Mouse (Mus musculus): ENCODE results near the gene Tmub2. TPM values are rescaled to one million over a fixed set of nuclear protein-coding genes. Genes with fewer than 3 reads are reported as not detected.

The Tmub2 gene
- polyA plus RNA-seq (2015; fragmentation: Nextera tagmentation; extraction: Ambion mirVana), result 58.3 and 59.5 TPM in 2 replicates

GRCm38 (mm10) chr11:102284501-102285094, at the start of gene Tmub2:
Gene Tmub2 (plus strand): TSS chr11:102284931.
- ATAC-seq (ENCODE audit: insufficient number of reproducible peaks, low FRiP score, low TSS enrichment, low read depth), result peak; percentile 90
- Histone ChIP-seq H3K27ac (replicated peaks) (peak within 1 kb of the TSS; percentile 91), H3K27me3 (no peaks in the 10 kb centered on the region), H3K9me3 (replicated peaks) (no peaks in the 10 kb centered on the region), H3K4me2 (replicated peaks) (peak within 1 kb of the TSS; percentile 76), H3K36me3 (peaks cover 21% of the 10 kb centered on the region), H3K4me1 (peaks cover 21% of the 10 kb centered on the region), H3K4me3 (replicated peaks) (peak within 1 kb of the TSS; percentile 83), H3K9ac (peak within 1 kb of the TSS; percentile 81)
- under 1% methylated on average over 32 of the region's 32 CpGs for WGBS

DNA sequence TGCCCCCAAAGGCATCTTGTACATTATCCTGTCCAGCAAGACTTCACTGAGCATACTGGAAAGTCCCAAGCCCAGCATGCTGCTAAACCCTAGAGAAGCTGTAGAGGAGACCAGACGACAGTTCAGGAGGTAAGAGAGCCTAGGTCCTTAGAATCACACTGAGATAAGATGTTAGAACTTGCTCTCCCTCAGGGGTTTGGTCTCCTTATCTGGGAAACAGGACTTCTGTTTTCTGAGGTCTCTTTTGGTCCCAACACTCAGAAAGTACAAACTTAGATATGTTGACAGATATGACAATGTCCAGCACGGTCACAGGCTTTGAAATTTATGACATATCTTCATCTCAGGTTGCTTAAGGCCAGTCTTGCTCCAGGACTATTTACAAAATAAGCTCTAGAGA, 48.7 kb upstream of the Tmub2 start:
- H3K4me2 ChIP-seq (replicated peaks), result no peak overlapping the region
- H3K4me1 ChIP-seq, result no peaks in the 10 kb centered on the region
- H3K36me3 ChIP-seq, result no peaks in the 10 kb centered on the region
- WGBS, result 57% methylated on average over 2 of the region's 2 CpGs
- H3K9me3 ChIP-seq (replicated peaks), result no peaks in the 10 kb centered on the region
- no peak overlapping the region for H3K9ac ChIP-seq
- no peak overlapping the region for H3K27ac ChIP-seq (replicated peaks)
- H3K27me3 ChIP-seq, result no peaks in the 10 kb centered on the region
- no peak overlapping the region for H3K4me3 ChIP-seq (replicated peaks)
- no peak for ATAC-seq (ENCODE audit: insufficient number of reproducible peaks, low FRiP score, low TSS enrichment, low read depth)

DNA sequence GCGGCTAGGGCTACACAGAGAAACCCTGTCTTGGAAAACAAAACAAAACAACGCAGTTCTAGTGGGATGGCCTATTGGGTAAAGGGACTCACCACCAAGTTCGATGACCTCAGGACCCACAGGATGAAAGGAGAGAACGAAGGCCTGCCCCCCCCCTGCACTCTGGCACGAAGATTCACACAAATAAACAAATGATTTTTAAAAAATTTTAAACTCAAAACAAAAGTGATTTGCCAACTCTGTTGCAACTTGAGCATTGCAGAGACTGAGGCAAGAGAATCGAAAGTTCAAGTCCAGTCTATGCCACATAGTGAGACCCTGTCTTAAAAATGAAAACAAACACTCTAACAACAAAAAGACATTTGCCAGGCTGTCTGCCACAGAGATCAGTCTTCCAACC, 44.1 kb upstream of the Tmub2 start:
- Histone ChIP-seq H3K4me3 (replicated peaks) (no peak overlapping the region), H3K36me3 (no peaks in the 10 kb centered on the region), H3K9ac (no peak overlapping the region), H3K4me2 (replicated peaks) (no peak overlapping the region), H3K27ac (replicated peaks) (no peak overlapping the region), H3K4me1 (peaks cover 13% of the 10 kb centered on the region), H3K9me3 (replicated peaks) (no peaks in the 10 kb centered on the region), H3K27me3 (no peaks in the 10 kb centered on the region)
- ATAC-seq (ENCODE audit: insufficient number of reproducible peaks, low FRiP score, low TSS enrichment, low read depth), result no peak
- 88% methylated on average over 6 of the region's 6 CpGs for WGBS

DNA sequence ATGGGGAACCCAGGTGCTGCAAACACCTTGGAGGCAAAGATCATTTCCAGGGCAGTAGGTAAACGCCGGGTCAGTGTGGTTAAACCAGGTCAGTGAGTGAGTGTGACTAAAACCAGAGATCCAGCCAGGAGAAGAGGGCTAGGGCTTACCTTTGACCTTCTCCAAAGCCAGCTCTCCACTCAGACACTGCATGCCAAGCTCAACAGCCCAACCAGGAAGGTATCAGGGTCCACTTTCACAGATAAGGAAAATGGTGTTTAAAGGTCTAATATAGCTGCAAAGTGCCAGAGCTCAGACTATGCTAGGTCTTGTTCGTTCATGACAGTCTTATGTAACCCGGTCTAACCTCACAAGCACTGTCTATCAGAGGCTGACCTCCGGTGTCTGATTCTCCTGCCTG, 43.5 kb upstream of the Tmub2 start:
- Histone ChIP-seq H3K36me3 (no peaks in the 10 kb centered on the region), H3K9me3 (replicated peaks) (no peaks in the 10 kb centered on the region), H3K4me3 (replicated peaks) (no peak overlapping the region), H3K4me1 (peaks cover 19% of the 10 kb centered on the region), H3K27ac (replicated peaks) (no peak overlapping the region), H3K27me3 (no peaks in the 10 kb centered on the region), H3K4me2 (replicated peaks) (no peak overlapping the region), H3K9ac (no peak overlapping the region)
- WGBS, result 85% methylated on average over 5 of the region's 5 CpGs
- ATAC-seq (ENCODE audit: insufficient number of reproducible peaks, low FRiP score, low TSS enrichment, low read depth), result no peak

- Histone ChIP-seq H3K4me1 (peaks cover 22% of the 10 kb centered on the region), H3K4me2 (replicated peaks) (no peak overlapping the region), H3K36me3 (no peaks in the 10 kb centered on the region), H3K9ac (no peak overlapping the region), H3K9me3 (replicated peaks) (no peaks in the 10 kb centered on the region), H3K27me3 (no peaks in the 10 kb centered on the region), H3K27ac (replicated peaks) (no peak overlapping the region), H3K4me3 (replicated peaks) (no peak overlapping the region)
- ATAC-seq (ENCODE audit: insufficient number of reproducible peaks, low FRiP score, low TSS enrichment, low read depth), result no peak
- 53% methylated on average over 5 of the region's 5 CpGs for WGBS
Measured at GRCm38 (mm10) chr11:102241874-102242273, 42.9 kb upstream of the Tmub2 start.

DNA sequence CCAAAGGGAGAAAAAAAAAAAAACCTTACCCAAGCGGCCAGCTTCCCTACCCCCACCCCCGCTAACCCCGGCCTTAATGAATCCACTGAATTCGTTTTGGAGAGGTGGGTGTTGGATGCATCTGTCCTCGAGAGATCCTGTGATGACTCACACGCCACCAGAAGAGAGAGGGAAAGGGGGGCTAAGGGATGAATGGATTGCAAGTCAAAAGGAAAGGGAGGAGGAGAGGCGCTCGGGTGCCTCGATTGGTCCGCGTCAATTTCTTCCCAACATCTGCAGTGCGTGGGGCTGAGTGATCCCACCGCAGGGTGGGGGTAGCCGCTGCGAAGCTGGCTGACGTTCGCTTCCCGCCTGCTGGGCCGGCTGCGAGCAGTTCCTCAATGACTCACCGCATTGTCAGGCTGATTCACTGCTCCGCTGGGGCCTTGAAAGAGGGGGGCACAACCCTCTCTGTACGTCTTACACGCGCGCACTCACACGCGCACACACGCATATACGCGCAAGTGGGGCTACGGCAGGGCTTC, 39.7 kb upstream of the Tmub2 start:
- Histone ChIP-seq H3K4me3 (replicated peaks) (peak overlapping the region; percentile 39), H3K4me1 (peaks cover 34% of the 10 kb centered on the region), H3K27ac (replicated peaks) (peak overlapping the region; percentile 90), H3K4me2 (replicated peaks) (peak overlapping the region; percentile 64), H3K9ac (peak overlapping the region; percentile 15), H3K9me3 (replicated peaks) (no peaks in the 10 kb centered on the region), H3K27me3 (no peaks in the 10 kb centered on the region), H3K36me3 (no peaks in the 10 kb centered on the region)
- under 1% methylated on average over 32 of the region's 32 CpGs for WGBS
- peak; percentile 84 for ATAC-seq (ENCODE audit: insufficient number of reproducible peaks, low FRiP score, low TSS enrichment, low read depth)

GRCm38 (mm10) chr11:102245581-102246272, 39.0 kb upstream of the Tmub2 start:
- peaks cover 34% of the 10 kb centered on the region for H3K4me1 ChIP-seq
- no peak overlapping the region; the same call in 1 of the 2 replicates for H3K9ac ChIP-seq
- peak overlapping the region; percentile 64 for H3K4me2 ChIP-seq (replicated peaks)
- H3K9me3 ChIP-seq (replicated peaks), result no peaks in the 10 kb centered on the region
- ATAC-seq (ENCODE audit: insufficient number of reproducible peaks, low FRiP score, low TSS enrichment, low read depth), result peak; percentile 71
- WGBS, result 24% methylated on average over 14 of the region's 14 CpGs
- H3K36me3 ChIP-seq, result no peaks in the 10 kb centered on the region
- H3K27me3 ChIP-seq, result no peaks in the 10 kb centered on the region
- H3K27ac ChIP-seq (replicated peaks), result peak overlapping the region; percentile 90
- peak overlapping the region; percentile 39 for H3K4me3 ChIP-seq (replicated peaks)

DNA sequence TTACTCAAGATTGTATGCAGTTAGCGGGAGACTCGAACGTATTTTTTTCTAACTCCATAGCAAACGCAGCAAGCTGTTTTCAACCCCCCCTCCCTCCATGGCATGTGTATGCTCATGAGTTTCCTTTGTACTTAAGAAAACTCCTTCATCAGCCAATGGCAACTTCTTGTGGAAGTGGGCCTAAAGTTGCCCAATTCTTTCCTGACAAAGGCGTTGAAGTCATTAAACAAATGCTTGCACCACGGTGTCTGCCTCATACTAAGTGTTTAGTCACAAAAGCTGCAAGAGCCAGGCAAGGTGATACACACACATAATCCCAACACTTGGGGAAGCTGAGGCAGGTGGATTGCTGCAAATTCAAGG, 38.5 kb upstream of the Tmub2 start:
- ATAC-seq (ENCODE audit: insufficient number of reproducible peaks, low FRiP score, low TSS enrichment, low read depth), result no peak
- Histone ChIP-seq H3K4me2 (replicated peaks) (peak overlapping the region; percentile 64), H3K4me1 (peaks cover 34% of the 10 kb centered on the region), H3K9ac (no peak overlapping the region), H3K27ac (replicated peaks) (peak overlapping the region; percentile 90), H3K4me3 (replicated peaks) (no peak overlapping the region), H3K27me3 (no peaks in the 10 kb centered on the region), H3K9me3 (replicated peaks) (no peaks in the 10 kb centered on the region), H3K36me3 (no peaks in the 10 kb centered on the region)
- 45% methylated on average over 6 of the region's 6 CpGs for WGBS

- H3K27me3 ChIP-seq, result no peaks in the 10 kb centered on the region
- no peak for ATAC-seq (ENCODE audit: insufficient number of reproducible peaks, low FRiP score, low TSS enrichment, low read depth)
Measured at GRCm38 (mm10) chr11:102246871-102247270, 37.9 kb upstream of the Tmub2 start.

DNA sequence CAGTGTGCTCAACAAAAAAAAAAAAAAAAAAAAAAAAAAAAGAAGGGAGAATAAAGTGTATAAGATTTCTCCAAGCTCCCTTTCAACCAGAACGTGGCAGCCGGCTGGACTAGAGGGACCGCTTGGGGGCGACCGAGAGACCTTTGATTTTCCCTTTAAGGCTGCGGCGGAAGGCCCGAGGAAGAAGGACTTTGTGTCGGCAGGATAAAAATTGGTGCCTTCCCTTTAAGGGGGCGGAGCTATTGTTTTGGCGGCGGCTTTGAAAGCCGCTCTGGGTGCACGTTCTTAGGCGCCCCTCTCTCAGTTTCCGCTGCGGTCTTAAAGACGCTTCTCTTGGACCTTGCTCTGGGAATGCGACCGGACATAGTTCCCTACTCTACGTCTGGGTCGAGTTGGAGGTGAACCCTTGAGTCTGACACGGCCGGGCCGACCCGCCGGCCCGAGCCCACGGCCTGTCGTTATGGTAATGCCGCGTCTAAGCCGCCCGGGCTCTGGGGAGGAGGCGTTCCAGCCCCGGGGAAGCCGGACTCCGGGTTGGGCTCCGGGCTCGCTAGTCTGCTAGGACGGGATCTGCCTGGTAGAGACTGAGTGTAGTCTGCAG, 36.0 kb upstream of the Tmub2 start, which contains the start of gene BC030867:
BC030867 (plus strand) TSS at position 253 of the 601 bp plus-strand sequence.
- 0% methylated on average over 41 of the region's 41 CpGs for WGBS
- H3K4me1 ChIP-seq, result peaks cover 34% of the 10 kb centered on the region
- 0 out of 2 replicates have a peak, but pooled peaks have one; percentile 29 for ATAC-seq (ENCODE audit: insufficient number of reproducible peaks, low FRiP score, low TSS enrichment, low read depth)
- peak within 1 kb of the TSS; percentile 71 for H3K4me3 ChIP-seq (replicated peaks)
- H3K9ac ChIP-seq, result peak within 1 kb of the TSS; percentile 63
- no peaks in the 10 kb centered on the region for H3K36me3 ChIP-seq
- no peaks in the 10 kb centered on the region for H3K27me3 ChIP-seq
- peak within 1 kb of the TSS; percentile 51; the same call in 1 of the 2 replicates for H3K27ac ChIP-seq (replicated peaks)
- H3K4me2 ChIP-seq (replicated peaks), result peak within 1 kb of the TSS; percentile 98
- no peaks in the 10 kb centered on the region for H3K9me3 ChIP-seq (replicated peaks)

More at GRCm38 (mm10) chr11:102246871-102247270, 37.9 kb upstream of the Tmub2 start:
- Histone ChIP-seq H3K27ac (replicated peaks) (peak overlapping the region; percentile 90), H3K4me2 (replicated peaks) (no peak overlapping the region), H3K36me3 (no peaks in the 10 kb centered on the region), H3K4me3 (replicated peaks) (no peak overlapping the region), H3K9me3 (replicated peaks) (no peaks in the 10 kb centered on the region), H3K4me1 (peaks cover 34% of the 10 kb centered on the region), H3K9ac (no peak overlapping the region)
- 84% methylated on average over 4 of the region's 4 CpGs for WGBS

GRCm38 (mm10) chr11:102249351-102250090, 35.2 kb upstream of the Tmub2 start:
- 12% methylated on average over 9 of the region's 9 CpGs for WGBS
- no peak for ATAC-seq (ENCODE audit: insufficient number of reproducible peaks, low FRiP score, low TSS enrichment, low read depth)
- Histone ChIP-seq H3K4me1 (peaks cover 32% of the 10 kb centered on the region), H3K9me3 (replicated peaks) (no peaks in the 10 kb centered on the region), H3K4me2 (replicated peaks) (peak overlapping the region; percentile 98), H3K36me3 (no peaks in the 10 kb centered on the region), H3K9ac (peak overlapping the region; percentile 63), H3K27ac (replicated peaks) (no peak overlapping the region), H3K4me3 (replicated peaks) (peak overlapping the region; percentile 71), H3K27me3 (no peaks in the 10 kb centered on the region)

Measured in embryonic facial prominence, embryonic 15.5 days (tissue).